Mouse (Mus musculus): Measurements from ENCODE around the gene Gpbar1.

GRCm38 (mm10) chr1:74288327-74288726 lies 10.0 kb downstream of the Gpbar1 start:
- TF ChIP-seq CTCF (conservative IDR thresholded peaks at IDR 0.05; ENCODE audit: low read length) = no peak
- no peak for TF ChIP-seq POU5F1 (IDR thresholded peaks at IDR 0.05; ENCODE audit: borderline replicate concordance, low read length)
